Mouse (Mus musculus) liver, adult 2 months (tissue): ENCODE data around the gene Ttll11.

ENCODE experiments used
- CTCF ChIP-seq: fragments of 200-500 bp; IDR thresholded peaks from 2 replicates; pipeline ENCODE4 v1.5.1; 2011; ENCODE audit warnings: low read depth, low read length, control low read depth
- POLR2A ChIP-seq: fragments of 200-500 bp; IDR thresholded peaks from 2 replicates; pipeline ENCODE4 v1.6.1; 2011; ENCODE audit warnings: low read length, control low read depth; ENCODE audit not compliant: insufficient read depth; ENCODE audit errors: extremely low read depth

DNA sequence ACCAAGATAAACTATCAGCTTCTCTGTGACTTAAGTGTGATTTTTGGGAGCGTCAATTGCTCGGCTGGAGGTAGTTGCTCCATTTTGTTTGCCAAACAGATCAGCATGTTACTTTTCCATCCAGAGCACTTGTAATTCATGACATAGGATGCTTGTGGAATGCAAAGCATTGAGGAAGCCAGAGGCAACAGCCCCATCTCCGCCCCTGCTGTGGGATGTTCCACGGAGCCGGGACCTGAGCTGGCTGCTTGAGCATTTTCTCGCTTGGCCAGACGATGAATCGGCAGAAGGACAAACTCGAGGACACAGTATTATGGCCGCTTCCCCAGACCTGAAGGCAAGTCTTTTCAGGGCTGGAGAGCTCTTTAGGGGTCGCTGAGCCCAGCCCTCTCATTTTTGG lies 176.6 kb downstream of the Ttll11 start:
- TF ChIP-seq CTCF = no peak
- TF ChIP-seq POLR2A = no peak
